Mouse (Mus musculus): ENCODE data around the gene Cntnap5b. TPM values are rescaled to one million over a fixed set of nuclear protein-coding genes. Genes with fewer than 3 reads are reported as not detected.
"Not testable (repeated sequence)": the region's sequence is repeated elsewhere in the genome, so short reads cannot be mapped to it uniquely, and the experiment has no call there.

Gene Cntnap5b
- polyA plus RNA-seq, 1 experiment from 2014 or later: 4.4 TPM

DNA sequence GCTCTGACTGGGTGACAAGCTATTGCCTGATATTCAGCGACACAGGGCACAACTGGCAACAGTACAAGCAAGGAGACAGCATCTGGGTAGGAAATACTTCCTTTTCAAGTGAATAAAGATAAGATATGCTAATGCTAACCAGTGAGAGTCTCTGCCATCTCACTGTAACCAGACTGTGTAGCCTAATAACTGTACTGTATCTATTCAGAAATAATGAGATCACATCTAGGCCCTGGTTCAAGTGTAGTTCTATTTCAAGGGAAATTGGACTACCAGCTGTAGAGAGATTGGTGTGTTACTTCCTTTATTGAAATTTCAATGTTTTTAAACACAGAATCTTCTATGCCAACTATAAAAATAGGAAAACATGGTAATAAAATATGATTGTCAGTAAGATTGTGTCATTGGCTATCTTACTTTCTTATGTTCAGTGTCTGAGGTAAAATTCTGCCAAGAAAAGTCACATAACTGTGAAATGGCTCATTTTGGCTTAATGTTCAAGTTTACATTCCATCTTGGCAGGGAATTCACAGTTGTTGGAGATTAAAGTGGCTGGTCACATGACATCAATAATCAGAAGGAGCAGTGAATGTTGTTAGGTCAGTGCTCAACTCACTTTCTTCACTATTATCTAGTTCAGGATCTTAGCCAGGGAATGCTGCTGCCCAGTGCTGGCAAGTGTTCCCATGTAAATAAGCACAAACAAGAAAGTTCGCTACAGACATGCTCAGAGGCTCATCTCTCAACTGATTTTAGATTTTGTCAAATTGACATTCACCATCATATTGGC lies 194.9 kb downstream of the Cntnap5b start:
- WGBS: 89% methylated on average over 2 of the region's 2 CpGs
- ATAC-seq (ENCODE audit: low FRiP score) (no peak), DNase-seq (ENCODE audit: low spot score) (no peak)
- no peak overlapping the region for H3K4me2 ChIP-seq (replicated peaks)
- no peak overlapping the region for H3K9ac ChIP-seq
- no peak overlapping the region for H3K4me3 ChIP-seq (replicated peaks; ENCODE audit: low read length)
- H3K27me3 ChIP-seq (ENCODE audit: control insufficient read depth, insufficient read depth, low read length): no peaks in the 10 kb centered on the region
- no peak overlapping the region for H3K27ac ChIP-seq
- H3K4me1 ChIP-seq (replicated peaks; ENCODE audit: control insufficient read depth, insufficient read depth, low read length): no peaks in the 10 kb centered on the region
- H3K36me3 ChIP-seq (replicated peaks; ENCODE audit: control insufficient read depth, insufficient read depth): no peaks in the 10 kb centered on the region
- H3K9me3 ChIP-seq (ENCODE audit: control insufficient read depth, low read length): no peaks in the 10 kb centered on the region

DNA sequence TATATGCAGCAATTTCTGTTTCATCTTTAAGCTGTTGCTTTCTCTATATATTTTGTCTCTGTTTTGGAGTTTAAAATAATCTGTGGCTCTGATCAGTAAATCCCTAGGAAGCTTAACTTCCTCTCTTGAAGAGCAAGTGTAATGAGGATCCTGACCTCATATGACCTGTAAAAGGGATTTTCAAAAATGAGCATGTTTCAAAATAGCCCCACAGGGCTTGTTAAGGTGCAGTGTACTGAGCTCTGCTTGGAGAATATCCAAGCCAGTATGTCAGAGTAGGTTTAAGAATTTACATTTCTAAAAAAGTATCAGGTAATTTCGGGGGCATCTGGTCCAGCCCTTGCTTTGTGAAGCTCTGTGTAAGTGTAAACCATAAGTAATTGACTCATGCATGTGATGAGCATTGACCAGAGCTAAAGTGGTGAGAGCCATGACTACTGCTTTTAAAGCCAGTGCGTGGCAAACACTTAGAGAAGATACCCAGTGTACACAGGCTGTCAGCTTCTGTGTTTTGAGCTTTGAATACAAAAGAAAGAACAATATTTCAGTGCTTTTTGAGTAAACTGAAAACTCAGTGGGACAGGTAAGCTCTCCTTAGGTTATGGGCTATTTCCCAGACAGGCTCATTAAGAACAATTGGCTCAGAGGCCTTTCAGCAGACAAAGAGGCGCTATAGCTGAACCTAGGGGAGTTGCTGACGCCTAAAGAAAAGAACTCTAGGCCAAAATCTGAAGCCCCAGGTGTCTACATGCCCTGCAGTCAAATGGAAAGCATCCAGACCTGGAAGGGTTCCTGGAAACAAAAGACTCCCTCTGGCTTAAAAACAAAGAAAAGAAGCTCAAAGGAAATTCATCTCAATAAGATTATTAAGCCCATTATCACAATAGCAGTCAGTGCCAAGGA lies 197.9 kb downstream of the Cntnap5b start:
- Histone ChIP-seq H3K4me1 (replicated peaks; ENCODE audit: control insufficient read depth, insufficient read depth, low read length) (no peaks in the 10 kb centered on the region), H3K4me2 (replicated peaks) (no peak overlapping the region), H3K9me3 (ENCODE audit: control insufficient read depth, low read length) (no peaks in the 10 kb centered on the region), H3K36me3 (replicated peaks; ENCODE audit: control insufficient read depth, insufficient read depth) (no peaks in the 10 kb centered on the region), H3K4me3 (replicated peaks; ENCODE audit: low read length) (no peak overlapping the region), H3K27ac (no peak overlapping the region), H3K27me3 (ENCODE audit: control insufficient read depth, insufficient read depth, low read length) (no peaks in the 10 kb centered on the region), H3K9ac (no peak overlapping the region)
- 17% methylated on average over 4 of the region's 4 CpGs for WGBS
- DNase-seq (ENCODE audit: low spot score) (no peak), ATAC-seq (ENCODE audit: low FRiP score) (no peak)

DNA sequence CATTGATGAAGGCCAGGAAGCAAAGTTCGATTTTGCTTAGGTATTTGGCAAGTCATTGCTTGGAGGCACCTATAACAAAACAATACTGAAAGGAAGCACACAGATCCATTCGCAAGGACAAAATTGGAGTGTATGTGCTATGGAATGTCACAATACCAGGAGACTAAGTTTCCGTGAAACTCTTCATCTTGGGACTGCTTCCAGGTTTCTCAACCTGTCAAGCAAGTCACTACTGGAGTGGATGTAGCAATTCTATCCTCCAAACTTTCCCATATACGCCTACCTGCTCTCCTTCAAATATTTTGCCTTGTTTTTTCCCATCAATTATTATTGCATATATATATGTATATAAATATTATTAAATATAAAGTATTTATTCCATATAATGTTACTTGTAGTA lies 228.7 kb downstream of the Cntnap5b start:
- 92% methylated on average over 4 of the region's 4 CpGs for WGBS
- H3K4me2 ChIP-seq (replicated peaks); H3K4me3 ChIP-seq (replicated peaks; ENCODE audit: low read length); H3K9ac ChIP-seq; H3K27ac ChIP-seq; DNase-seq (ENCODE audit: low spot score); H3K36me3 ChIP-seq (replicated peaks; ENCODE audit: control insufficient read depth, insufficient read depth); H3K27me3 ChIP-seq (ENCODE audit: control insufficient read depth, insufficient read depth, low read length); H3K9me3 ChIP-seq (ENCODE audit: control insufficient read depth, low read length); ATAC-seq (ENCODE audit: low FRiP score); H3K4me1 ChIP-seq (replicated peaks; ENCODE audit: control insufficient read depth, insufficient read depth, low read length): not testable (repeated sequence)

DNA sequence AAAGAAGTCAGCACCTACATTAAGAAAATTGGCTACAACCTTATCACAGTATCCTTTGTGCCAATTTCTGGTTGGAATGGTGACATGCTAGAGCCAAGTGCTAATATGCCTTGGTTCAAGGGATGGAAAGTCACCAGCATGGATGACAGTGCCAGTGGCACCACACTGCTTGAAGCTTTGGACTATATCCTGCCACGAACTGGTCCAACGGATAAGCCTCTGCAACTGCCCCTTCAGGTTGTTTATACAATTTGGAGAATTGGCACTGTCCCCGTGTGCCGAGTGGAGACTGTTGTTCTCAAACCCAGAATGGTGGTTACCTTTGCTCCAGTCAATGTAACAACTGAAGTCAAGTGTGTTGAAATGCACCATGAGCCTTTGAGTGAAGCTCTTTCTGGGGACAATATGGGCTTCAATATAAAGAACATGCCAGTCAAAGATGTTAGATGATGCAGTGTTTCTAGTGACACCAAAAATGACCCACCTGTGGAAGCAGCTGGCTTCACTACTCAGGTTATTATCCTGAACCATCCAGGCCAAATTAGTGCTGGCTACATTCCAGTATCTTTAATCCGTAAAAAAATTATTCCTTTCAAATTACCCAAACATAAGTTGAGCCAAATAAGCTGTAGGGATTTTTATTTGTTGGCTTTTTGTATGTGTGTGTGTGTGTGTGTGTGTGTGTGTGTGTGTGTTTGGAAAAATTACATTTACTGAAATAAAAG lies 233.6 kb downstream of the Cntnap5b start:
- ATAC-seq (ENCODE audit: low FRiP score): no peak

DNA sequence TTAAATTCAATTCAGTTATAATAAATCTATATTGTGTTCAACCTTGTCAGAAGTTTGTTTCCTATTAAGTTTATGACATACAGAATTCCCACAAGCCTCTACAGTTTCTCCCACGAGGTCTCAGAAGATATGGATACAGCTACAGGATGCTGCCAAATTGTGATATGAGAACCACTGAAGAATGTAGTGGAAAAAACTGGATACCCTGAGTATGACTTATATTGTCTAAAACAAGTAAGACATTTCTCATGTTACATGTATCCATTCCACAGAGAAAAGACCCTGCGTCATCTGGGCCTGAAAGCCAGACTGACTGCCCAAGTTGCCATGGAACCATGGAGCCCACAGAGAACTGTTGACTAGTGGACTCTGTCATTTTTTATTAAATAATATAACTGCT lies 269.2 kb downstream of the Cntnap5b start:
- no peak for DNase-seq (ENCODE audit: low spot score)
- ATAC-seq (ENCODE audit: low FRiP score): no peak
- H3K4me1 ChIP-seq (replicated peaks; ENCODE audit: control insufficient read depth, insufficient read depth, low read length): no peaks in the 10 kb centered on the region
- H3K27me3 ChIP-seq (ENCODE audit: control insufficient read depth, insufficient read depth, low read length): no peaks in the 10 kb centered on the region
- 90% methylated on average over 2 of the region's 2 CpGs for WGBS
- H3K9me3 ChIP-seq (ENCODE audit: control insufficient read depth, low read length): no peaks in the 10 kb centered on the region
- no peaks in the 10 kb centered on the region for H3K36me3 ChIP-seq (replicated peaks; ENCODE audit: control insufficient read depth, insufficient read depth)
- H3K4me3 ChIP-seq (replicated peaks; ENCODE audit: low read length): no peak overlapping the region
- H3K27ac ChIP-seq: no peak overlapping the region
- no peak overlapping the region for H3K4me2 ChIP-seq (replicated peaks)
- no peak overlapping the region for H3K9ac ChIP-seq

More for the DNA sequence above, 233.6 kb downstream of the Cntnap5b start:
- Histone ChIP-seq H3K9me3 (ENCODE audit: control insufficient read depth, low read length) (no peaks in the 10 kb centered on the region), H3K27me3 (ENCODE audit: control insufficient read depth, insufficient read depth, low read length) (no peaks in the 10 kb centered on the region), H3K4me2 (replicated peaks) (no peak overlapping the region), H3K36me3 (replicated peaks; ENCODE audit: control insufficient read depth, insufficient read depth) (no peaks in the 10 kb centered on the region), H3K9ac (no peak overlapping the region), H3K4me3 (replicated peaks; ENCODE audit: low read length) (no peak overlapping the region), H3K27ac (no peak overlapping the region), H3K4me1 (replicated peaks; ENCODE audit: control insufficient read depth, insufficient read depth, low read length) (no peaks in the 10 kb centered on the region)
- 77% methylated on average over 5 of the region's 5 CpGs for WGBS
- DNase-seq (ENCODE audit: low spot score): no peak

DNA sequence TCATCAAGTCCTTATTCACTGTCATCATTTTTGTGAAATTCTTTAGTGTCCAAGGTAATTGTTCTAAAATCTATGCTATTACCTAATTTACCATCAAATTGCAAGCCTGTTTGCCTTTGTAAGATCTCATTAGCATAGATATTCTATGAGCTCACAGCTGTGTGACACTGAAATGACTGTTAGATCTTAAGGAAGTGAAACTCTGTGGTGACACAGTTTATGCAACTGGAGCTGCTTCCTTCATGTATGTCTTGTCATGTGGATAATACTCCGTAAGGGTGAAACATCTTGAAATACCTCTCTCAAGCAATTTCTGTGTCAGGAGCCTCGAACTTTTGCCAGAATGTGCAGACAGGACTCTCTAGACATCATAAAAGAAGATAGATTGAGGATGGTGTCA lies 307.2 kb downstream of the Cntnap5b start:
- no peaks in the 10 kb centered on the region for H3K36me3 ChIP-seq (replicated peaks; ENCODE audit: control insufficient read depth, insufficient read depth)
- H3K4me2 ChIP-seq (replicated peaks): no peak overlapping the region
- H3K9ac ChIP-seq: no peak overlapping the region
- no peaks in the 10 kb centered on the region for H3K9me3 ChIP-seq (ENCODE audit: control insufficient read depth, low read length)
- DNase-seq (ENCODE audit: low spot score): no peak
- H3K4me1 ChIP-seq (replicated peaks; ENCODE audit: control insufficient read depth, insufficient read depth, low read length): no peaks in the 10 kb centered on the region
- no peak for ATAC-seq (ENCODE audit: low FRiP score)
- 71% methylated on average over 2 of the region's 2 CpGs for WGBS
- no peak overlapping the region for H3K27ac ChIP-seq
- H3K27me3 ChIP-seq (ENCODE audit: control insufficient read depth, insufficient read depth, low read length): no peaks in the 10 kb centered on the region
- H3K4me3 ChIP-seq (replicated peaks; ENCODE audit: low read length): no peak overlapping the region

DNA sequence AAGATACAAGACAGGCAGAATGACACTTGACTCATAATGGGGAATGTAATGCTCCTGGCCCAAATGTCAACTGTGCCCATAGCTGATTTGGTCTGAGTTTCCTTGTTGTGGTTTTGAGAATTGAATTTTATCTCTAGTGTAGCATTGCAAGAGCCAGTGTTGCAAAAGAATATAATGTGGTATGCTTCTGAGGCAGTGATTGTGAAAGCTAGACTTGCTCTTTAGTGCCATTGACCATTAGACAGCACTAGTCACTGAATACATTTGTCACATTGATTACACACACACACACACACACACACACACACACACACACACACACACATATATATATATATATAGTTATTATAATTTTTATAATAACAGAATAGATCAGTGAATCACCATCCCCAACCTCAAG lies 328.0 kb downstream of the Cntnap5b start:
- ATAC-seq (ENCODE audit: low FRiP score): no peak
- H3K9ac ChIP-seq: no peak overlapping the region

DNA sequence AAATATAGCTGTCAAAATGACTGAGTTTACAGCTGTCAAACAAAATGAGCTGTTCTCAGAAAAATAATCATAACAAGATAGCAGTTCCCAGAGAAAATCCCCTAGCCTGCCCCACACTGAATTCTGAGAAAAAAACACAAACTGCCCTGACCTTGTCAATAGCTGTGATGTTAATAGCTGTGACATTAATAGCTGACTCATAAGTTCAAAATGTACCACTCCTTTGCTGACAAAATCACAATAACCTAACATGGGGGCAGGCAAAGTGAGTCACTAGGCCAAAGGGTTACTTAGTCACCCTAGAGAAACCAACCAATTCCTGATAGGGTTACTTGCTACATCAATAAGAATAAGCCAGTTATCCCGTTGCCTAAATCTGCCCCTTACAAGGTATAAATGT lies 328.5 kb downstream of the Cntnap5b start:
- Histone ChIP-seq H3K9ac (no peak overlapping the region), H3K27me3 (ENCODE audit: control insufficient read depth, insufficient read depth, low read length) (no peaks in the 10 kb centered on the region), H3K4me2 (replicated peaks) (no peak overlapping the region), H3K36me3 (replicated peaks; ENCODE audit: control insufficient read depth, insufficient read depth) (no peaks in the 10 kb centered on the region), H3K4me3 (replicated peaks; ENCODE audit: low read length) (no peak overlapping the region), H3K9me3 (ENCODE audit: control insufficient read depth, low read length) (no peaks in the 10 kb centered on the region), H3K27ac (no peak overlapping the region), H3K4me1 (replicated peaks; ENCODE audit: control insufficient read depth, insufficient read depth, low read length) (no peaks in the 10 kb centered on the region)
- 82% methylated on average over 1 of the region's 1 CpGs for WGBS
- DNase-seq (ENCODE audit: low spot score) (no peak), ATAC-seq (ENCODE audit: low FRiP score) (no peak)

More for the DNA sequence above, 328.0 kb downstream of the Cntnap5b start:
- Histone ChIP-seq H3K27me3 (ENCODE audit: control insufficient read depth, insufficient read depth, low read length) (no peaks in the 10 kb centered on the region), H3K36me3 (replicated peaks; ENCODE audit: control insufficient read depth, insufficient read depth) (no peaks in the 10 kb centered on the region), H3K27ac (no peak overlapping the region), H3K9me3 (ENCODE audit: control insufficient read depth, low read length) (no peaks in the 10 kb centered on the region), H3K4me3 (replicated peaks; ENCODE audit: low read length) (no peak overlapping the region), H3K4me1 (replicated peaks; ENCODE audit: control insufficient read depth, insufficient read depth, low read length) (no peaks in the 10 kb centered on the region), H3K4me2 (replicated peaks) (no peak overlapping the region)
- no peak for DNase-seq (ENCODE audit: low spot score)

DNA sequence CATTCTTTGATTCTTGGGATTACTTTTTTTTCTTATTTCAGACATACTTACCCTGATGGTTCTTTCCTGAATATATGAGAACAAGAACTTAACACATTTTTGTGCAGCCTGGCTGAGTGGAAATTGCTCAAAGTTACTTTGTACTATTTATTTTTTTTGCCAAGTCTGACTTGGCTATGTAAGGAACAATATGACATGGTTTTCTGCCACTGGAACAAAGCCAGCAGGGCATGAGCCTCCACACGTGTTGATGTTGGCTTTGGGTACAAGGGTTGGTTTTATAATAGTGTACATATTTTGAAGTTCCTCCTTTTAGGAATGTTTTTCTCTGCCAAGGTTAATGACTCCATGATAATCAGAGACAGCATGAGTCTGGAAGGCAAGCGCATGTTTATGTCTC lies 331.8 kb downstream of the Cntnap5b start:
- H3K4me3 ChIP-seq (replicated peaks; ENCODE audit: low read length): no peak overlapping the region
- no peaks in the 10 kb centered on the region for H3K27me3 ChIP-seq (ENCODE audit: control insufficient read depth, insufficient read depth, low read length)
- DNase-seq (ENCODE audit: low spot score): no peak

More for the DNA sequence above, 331.8 kb downstream of the Cntnap5b start:
- no peak overlapping the region for H3K4me2 ChIP-seq (replicated peaks)
- no peak for ATAC-seq (ENCODE audit: low FRiP score)
- H3K4me1 ChIP-seq (replicated peaks; ENCODE audit: control insufficient read depth, insufficient read depth, low read length): no peaks in the 10 kb centered on the region
- 79% methylated on average over 2 of the region's 2 CpGs for WGBS
- H3K36me3 ChIP-seq (replicated peaks; ENCODE audit: control insufficient read depth, insufficient read depth): no peaks in the 10 kb centered on the region
- no peak overlapping the region for H3K9ac ChIP-seq
- no peaks in the 10 kb centered on the region for H3K9me3 ChIP-seq (ENCODE audit: control insufficient read depth, low read length)
- H3K27ac ChIP-seq: no peak overlapping the region

All from hindbrain, embryonic 14.5 days (tissue).